Mouse (Mus musculus): Measurements from ENCODE around the gene Tff2.

GRCm38 (mm10) chr17:31096893-31097292, 47.2 kb downstream of the Tff2 start:
- TF ChIP-seq GATA1 (IDR thresholded peaks at IDR 0.05; ENCODE audit: borderline replicate concordance, low read length) (no peak), FLI1 (IDR thresholded peaks at IDR 0.05; ENCODE audit: low read length) (no peak)

Data from megakaryocyte, embryonic 14.5 days (primary cell).